Comparison of ENCODE assay signal across 8 mouse cellular contexts in the genomic region with DNA sequence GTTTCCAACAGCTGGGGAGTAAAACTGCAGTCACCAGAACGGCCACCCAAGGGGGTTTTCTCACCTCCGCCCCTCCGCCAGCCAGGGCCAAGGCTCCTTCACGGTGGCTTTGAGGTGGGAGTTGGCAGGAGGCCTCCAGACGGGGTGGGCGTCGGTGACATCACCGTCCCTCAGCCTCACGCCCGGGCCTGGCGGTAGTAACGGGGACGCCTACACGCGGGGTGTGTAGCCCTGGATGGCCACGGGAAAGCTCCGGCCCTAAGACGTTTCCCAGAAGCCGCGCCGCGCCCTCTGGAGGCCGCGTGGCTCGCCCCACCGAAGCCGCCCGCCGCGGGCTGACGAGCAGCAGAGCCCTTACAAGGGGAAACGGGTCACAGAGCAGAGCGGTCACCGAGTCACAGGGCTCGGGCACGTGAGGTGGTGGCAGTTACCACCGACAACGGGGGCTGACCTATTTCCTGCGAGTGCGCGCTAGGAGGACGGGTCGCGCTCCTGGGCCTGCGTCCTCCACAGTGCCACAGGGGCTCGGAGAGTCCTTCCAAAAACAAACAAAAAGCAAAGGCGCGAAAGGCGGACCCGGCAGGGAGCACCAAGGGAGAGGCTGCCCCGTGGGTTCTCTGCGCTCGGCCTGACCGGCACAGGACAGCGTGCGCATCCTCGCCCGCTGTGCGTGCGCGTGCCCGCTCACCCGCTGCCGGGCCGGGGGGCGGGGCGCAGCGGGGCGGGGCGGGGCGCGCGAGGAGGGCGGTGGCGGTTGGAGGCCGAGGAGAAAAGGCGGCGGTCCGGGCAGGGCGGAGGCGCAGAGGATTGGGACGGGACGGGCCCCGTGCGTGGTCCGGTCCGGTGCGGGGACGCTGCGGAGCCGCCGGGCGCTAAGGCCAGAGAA. TPM values are rescaled to one million over a fixed set of nuclear protein-coding genes. Genes with fewer than 3 reads are reported as not detected.
A peak's percentile ranks its signal among the peaks of the same experiment; 100 is the strongest.
DNase-seq lines count a peak whose midpoint lies in the region; ATAC-seq and TF ChIP-seq lines count a peak whose summit lies in the region.

Gene Fbxo30, plus strand, starts transcription at position 753 of the 886 bp plus-strand sequence.

- no peak for TF ChIP-seq EP300 in stomach, postnatal 0 days (optimal IDR thresholded peaks at IDR 0.05)

- peak within 1 kb of the TSS; percentile 94 for H3K4me3 ChIP-seq in forebrain, embryonic 14.5 days (ENCODE audit: low read depth, low read length)
- peak within 1 kb of the TSS; percentile 99 for H3K4me3 ChIP-seq in liver, embryonic 16.5 days (ENCODE audit: low read depth, low read length)
- peak within 1 kb of the TSS; percentile 81 for H3K4me3 ChIP-seq in neural tube, embryonic 12.5 days
- peak within 1 kb of the TSS; percentile 95 for H3K4me3 ChIP-seq in stomach, postnatal 0 days (ENCODE audit: low read depth, low read length)

- no peaks in the 10 kb centered on the region for H3K27me3 ChIP-seq in forebrain, embryonic 14.5 days (replicated peaks; ENCODE audit: control insufficient read depth, insufficient read depth, low read length)
- H3K27me3 ChIP-seq in liver, embryonic 16.5 days (ENCODE audit: control insufficient read depth, insufficient read depth, low read depth, low read length) = no peaks in the 10 kb centered on the region
- H3K27me3 ChIP-seq in neural tube, embryonic 12.5 days (replicated peaks) = no peaks in the 10 kb centered on the region
- H3K27me3 ChIP-seq in stomach, postnatal 0 days (ENCODE audit: control insufficient read depth, insufficient read depth, low read length) = no peaks in the 10 kb centered on the region

- peak; percentile 94 for ATAC-seq in forebrain, embryonic 14.5 days
- peak; percentile 92 for ATAC-seq in liver, embryonic 16.5 days (ENCODE audit: low read depth)
- ATAC-seq in neural tube, embryonic 12.5 days (ENCODE audit: low FRiP score, low read depth) = peak; percentile 93
- peak; percentile 97 for ATAC-seq in stomach, postnatal 0 days (ENCODE audit: low FRiP score, low TSS enrichment)

- peak; percentile 76 for DNase-seq in ES-CJ7 (ENCODE audit: low read depth, low spot score)
- peak; percentile 91 for DNase-seq in cerebellum, adult 11 months
- peak; percentile 90 for DNase-seq in forebrain, embryonic 14.5 days (ENCODE audit: low spot score)
- DNase-seq in heart, postnatal 14 days = peak; percentile 94 to 96
- peak; percentile 48 for DNase-seq in large intestine, adult 2 months (ENCODE audit: low read depth, low spot score)
- peak; percentile 94 for DNase-seq in stomach, postnatal 0 days (ENCODE audit: low spot score)

- WGBS in forebrain, embryonic 14.5 days = under 1% methylated on average over 65 of the region's 93 CpGs
- WGBS in large intestine, adult 2 months = under 1% methylated on average over 93 of the region's 93 CpGs
- WGBS in liver, embryonic 16.5 days (ENCODE audit: insufficient replicate concordance) = under 1% methylated on average over 81 of the region's 93 CpGs
- WGBS in neural tube, embryonic 12.5 days = under 1% methylated on average over 88 of the region's 93 CpGs
- WGBS in stomach, postnatal 0 days = under 1% methylated on average over 81 of the region's 93 CpGs

- no peaks in the 10 kb centered on the region for H3K36me3 ChIP-seq in forebrain, embryonic 14.5 days (ENCODE audit: control insufficient read depth, insufficient read depth, low read length)
- H3K36me3 ChIP-seq in liver, embryonic 16.5 days (ENCODE audit: control insufficient read depth, insufficient read depth) = no peaks in the 10 kb centered on the region
- no peaks in the 10 kb centered on the region for H3K36me3 ChIP-seq in neural tube, embryonic 12.5 days
- H3K36me3 ChIP-seq in stomach, postnatal 0 days (ENCODE audit: control insufficient read depth, insufficient read depth, low read length) = no peaks in the 10 kb centered on the region

- H3K27ac ChIP-seq in forebrain, embryonic 14.5 days (ENCODE audit: low read depth, low read length) = peak within 1 kb of the TSS; percentile 91
- peak within 1 kb of the TSS; percentile 99 for H3K27ac ChIP-seq in liver, embryonic 16.5 days (ENCODE audit: low read length)
- peak within 1 kb of the TSS; percentile 94 for H3K27ac ChIP-seq in neural tube, embryonic 12.5 days
- peak within 1 kb of the TSS; percentile 98 for H3K27ac ChIP-seq in stomach, postnatal 0 days (replicated peaks)

- peak; percentile 79 for TF ChIP-seq CTCF in stomach, postnatal 0 days (IDR thresholded peaks at IDR 0.05; ENCODE audit: low read depth)

- intact Hi-C loops in heart, postnatal 14 days (cut with DNase I) = loop anchor here (2.0 to 5.0 kb wide), 3 partner anchors 62 to 132 kb away; partner anchors contain the start of genes Epm2a and Shprh

- H3K4me2 ChIP-seq in forebrain, embryonic 14.5 days (ENCODE audit: low read length) = peak within 1 kb of the TSS; percentile 81
- H3K4me2 ChIP-seq in liver, embryonic 16.5 days (ENCODE audit: low read depth, low read length) = peak within 1 kb of the TSS; percentile 100
- peak within 1 kb of the TSS; percentile 81 for H3K4me2 ChIP-seq in neural tube, embryonic 12.5 days (replicated peaks)
- H3K4me2 ChIP-seq in stomach, postnatal 0 days (replicated peaks; ENCODE audit: low read depth) = peak within 1 kb of the TSS; percentile 87

- peak within 1 kb of the TSS; percentile 91 for H3K9ac ChIP-seq in forebrain, embryonic 14.5 days (ENCODE audit: low read length)
- H3K9ac ChIP-seq in liver, embryonic 16.5 days (ENCODE audit: low read depth, low read length) = peak within 1 kb of the TSS; percentile 100
- H3K9ac ChIP-seq in neural tube, embryonic 12.5 days = peak within 1 kb of the TSS; percentile 89
- H3K9ac ChIP-seq in stomach, postnatal 0 days (ENCODE audit: low read length) = peak within 1 kb of the TSS; percentile 97

- H3K9me3 ChIP-seq in forebrain, embryonic 14.5 days (replicated peaks; ENCODE audit: control insufficient read depth, low read length) = no peaks in the 10 kb centered on the region
- H3K9me3 ChIP-seq in liver, embryonic 16.5 days (replicated peaks; ENCODE audit: control insufficient read depth, low read length) = no peaks in the 10 kb centered on the region
- H3K9me3 ChIP-seq in neural tube, embryonic 12.5 days = no peaks in the 10 kb centered on the region
- H3K9me3 ChIP-seq in stomach, postnatal 0 days (ENCODE audit: control insufficient read depth, low read length) = no peaks in the 10 kb centered on the region

- H3K4me1 ChIP-seq in forebrain, embryonic 14.5 days (ENCODE audit: control insufficient read depth, insufficient read depth, low read length) = no peaks in the 10 kb centered on the region; the same call in 1 of the 2 replicates
- H3K4me1 ChIP-seq in liver, embryonic 16.5 days (ENCODE audit: control insufficient read depth, low read depth, low read length) = peaks cover 16% of the 10 kb centered on the region
- H3K4me1 ChIP-seq in neural tube, embryonic 12.5 days = 0 out of 2 replicates have a peak, but pooled peaks cover 3% of the 10 kb centered on the region
- H3K4me1 ChIP-seq in stomach, postnatal 0 days (replicated peaks; ENCODE audit: control insufficient read depth, insufficient read depth) = no peaks in the 10 kb centered on the region

RNA-seq across cellular contexts. Expression of gene Fbxo30, which starts in this region (rescaled TPM):
- 15.1 and 16.4 TPM in 2 replicates for polyA plus RNA-seq in forebrain, embryonic 14.5 days (2014; fragmentation: Nextera tagmentation; extraction: Ambion mirVana)
- total RNA-seq in heart, postnatal 14 days (2021) = 10 to 100 TPM; 26.1 to 27.4 TPM
- polyA plus RNA-seq in large intestine, adult 2 months (2012; rRNA removed) = 2.2 and 2.6 TPM in 2 replicates
- polyA plus RNA-seq in liver, embryonic 16.5 days (2015; fragmentation: Nextera tagmentation; extraction: Ambion mirVana) = 72.7 and 75.6 TPM in 2 replicates
- 37.8 and 39.7 TPM in 2 replicates for polyA plus RNA-seq in neural tube, embryonic 12.5 days (2016; fragmentation: Nextera tagmentation; extraction: Ambion mirVana)
- polyA plus RNA-seq in stomach, postnatal 0 days (2015; fragmentation: Nextera tagmentation; extraction: Ambion mirVana) = 12.6 and 13.0 TPM in 2 replicates

Comparison
In these comparisons a context has a peak if more than half of its experiments do, and no peak if none do; other contexts are left out.
1. Peak in every context shown above with its lines: DNase-seq, ATAC-seq, H3K4me3 ChIP-seq and H3K27ac ChIP-seq.